12 mouse cellular contexts compared by ENCODE assay signal in the genomic region with DNA sequence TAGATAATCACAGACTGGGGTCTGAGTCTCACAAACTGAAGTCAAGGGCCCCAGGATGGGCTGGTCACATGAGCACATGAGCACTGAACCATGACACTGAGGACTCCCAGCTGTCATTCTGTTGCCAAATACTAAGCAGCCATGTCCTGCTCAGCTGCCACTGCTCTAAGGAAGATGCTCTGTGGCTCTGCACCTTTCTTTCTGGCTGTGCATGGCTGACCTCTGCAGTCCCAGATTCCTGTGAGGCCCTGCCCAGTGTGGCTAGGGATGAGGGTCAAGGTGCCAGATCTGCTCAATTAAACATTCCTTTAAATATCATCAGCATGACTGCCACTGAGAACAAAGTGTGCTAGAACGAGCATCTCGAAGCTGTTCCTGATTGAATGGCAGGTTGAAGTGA.
DNase-seq lines count a peak whose midpoint lies in the region; ATAC-seq lines count a peak whose summit lies in the region.
"Had no signal": no experiment of that assay in that cellular context is flagged by ENCODE, and none has a peak within 500 bp of the region (broad histone marks: within the 10 kb centered on the region; RNA-seq: fewer than 3 reads in every experiment).

No protein-coding gene starts in this region.

- no peak for DNase-seq in forebrain, embryonic 10.5 days (ENCODE audit: extremely low spot score, low spot score)
- DNase-seq in neural tube, embryonic 11.5 days (ENCODE audit: low spot score), result peak; percentile 12
- DNase-seq in neural tube, embryonic 10.5 days (ENCODE audit: extremely low spot score, low spot score), result no peak
- DNase-seq in midbrain, embryonic 11.5 days (ENCODE audit: low spot score, missing footprints), result no peak
- no peak for DNase-seq in heart, adult 18-20 months
- no peak for DNase-seq in testis, postnatal 10 days (ENCODE audit: low spot score)
- DNase-seq in spleen, postnatal 10 days (ENCODE audit: low spot score in 2 of 2), result no peak
- DNase-seq: adrenal gland, postnatal 10 days had no signal

- no peaks in the 10 kb centered on the region for H3K27me3 ChIP-seq in forebrain, embryonic 12.5 days
- no peaks in the 10 kb centered on the region for H3K27me3 ChIP-seq in forebrain, embryonic 10.5 days (ENCODE audit: poor library complexity, severe bottlenecking)
- no peaks in the 10 kb centered on the region for H3K27me3 ChIP-seq in neural tube, embryonic 11.5 days (ENCODE audit: control insufficient read depth, insufficient read depth, low read length)
- no peaks in the 10 kb centered on the region for H3K27me3 ChIP-seq in midbrain, embryonic 11.5 days (ENCODE audit: control insufficient read depth, insufficient read depth, low read length)
- H3K27me3 ChIP-seq: embryonic facial prominence, embryonic 12.5 days; liver, embryonic 15.5 days had no signal

- peaks cover 19% of the 10 kb centered on the region; the same call in 1 of the 2 replicates for H3K4me1 ChIP-seq in forebrain, embryonic 12.5 days
- peaks cover 16% of the 10 kb centered on the region; the same call in 1 of the 2 replicates for H3K4me1 ChIP-seq in forebrain, embryonic 10.5 days
- no peaks in the 10 kb centered on the region for H3K4me1 ChIP-seq in neural tube, embryonic 11.5 days (ENCODE audit: control insufficient read depth, insufficient read depth, low read length)
- no peaks in the 10 kb centered on the region for H3K4me1 ChIP-seq in midbrain, embryonic 11.5 days (ENCODE audit: control insufficient read depth, insufficient read depth, low read length)
- H3K4me1 ChIP-seq: embryonic facial prominence, embryonic 12.5 days; liver, embryonic 15.5 days had no signal

- no peak overlapping the region for H3K9ac ChIP-seq in forebrain, embryonic 12.5 days
- no peak overlapping the region for H3K9ac ChIP-seq in neural tube, embryonic 11.5 days (ENCODE audit: low read length)
- H3K9ac ChIP-seq in midbrain, embryonic 11.5 days (ENCODE audit: low read length), result no peak overlapping the region
- H3K9ac ChIP-seq: embryonic facial prominence, embryonic 12.5 days; liver, embryonic 15.5 days had no signal

- no peaks in the 10 kb centered on the region for H3K9me3 ChIP-seq in forebrain, embryonic 12.5 days
- no peaks in the 10 kb centered on the region for H3K9me3 ChIP-seq in forebrain, embryonic 10.5 days
- no peaks in the 10 kb centered on the region for H3K9me3 ChIP-seq in neural tube, embryonic 11.5 days (ENCODE audit: control insufficient read depth, low read length)
- no peaks in the 10 kb centered on the region for H3K9me3 ChIP-seq in midbrain, embryonic 11.5 days (ENCODE audit: control insufficient read depth, low read length)
- H3K9me3 ChIP-seq: embryonic facial prominence, embryonic 12.5 days; liver, embryonic 15.5 days had no signal

- peak; percentile 42; the same call in 1 of the 2 replicates for ATAC-seq in forebrain, embryonic 12.5 days (ENCODE audit: low FRiP score)
- no peak for ATAC-seq in neural tube, embryonic 11.5 days (ENCODE audit: insufficient read depth, low FRiP score, low TSS enrichment)
- ATAC-seq in midbrain, embryonic 11.5 days (ENCODE audit: low FRiP score), result peak; percentile 38

- no peak overlapping the region for H3K4me2 ChIP-seq in forebrain, embryonic 12.5 days
- no peak overlapping the region for H3K4me2 ChIP-seq in neural tube, embryonic 11.5 days (ENCODE audit: low read depth)
- H3K4me2 ChIP-seq in midbrain, embryonic 11.5 days, result no peak overlapping the region
- H3K4me2 ChIP-seq: embryonic facial prominence, embryonic 12.5 days; liver, embryonic 15.5 days had no signal

- H3K27ac ChIP-seq in forebrain, embryonic 12.5 days, result no peak overlapping the region
- no peak overlapping the region for H3K27ac ChIP-seq in forebrain, embryonic 10.5 days
- H3K27ac ChIP-seq in neural tube, embryonic 11.5 days (ENCODE audit: low read depth, low read length), result no peak overlapping the region
- no peak overlapping the region for H3K27ac ChIP-seq in midbrain, embryonic 11.5 days (ENCODE audit: low read depth, low read length)
- H3K27ac ChIP-seq: embryonic facial prominence, embryonic 12.5 days; liver, embryonic 15.5 days; stomach, postnatal 0 days had no signal

- no peaks in the 10 kb centered on the region for H3K36me3 ChIP-seq in forebrain, embryonic 12.5 days (replicated peaks)
- no peaks in the 10 kb centered on the region for H3K36me3 ChIP-seq in forebrain, embryonic 10.5 days (replicated peaks)
- H3K36me3 ChIP-seq in neural tube, embryonic 11.5 days (ENCODE audit: control insufficient read depth, insufficient read depth, low read length), result no peaks in the 10 kb centered on the region
- no peaks in the 10 kb centered on the region for H3K36me3 ChIP-seq in midbrain, embryonic 11.5 days (ENCODE audit: control insufficient read depth, insufficient read depth, low read length)
- H3K36me3 ChIP-seq: embryonic facial prominence, embryonic 12.5 days; liver, embryonic 15.5 days had no signal

- WGBS in forebrain, embryonic 12.5 days, result 43% methylated on average over 2 of the region's 2 CpGs
- WGBS in forebrain, embryonic 10.5 days, result 68% methylated on average over 2 of the region's 2 CpGs
- 79% methylated on average over 2 of the region's 2 CpGs for WGBS in neural tube, embryonic 11.5 days
- 78% methylated on average over 2 of the region's 2 CpGs for WGBS in midbrain, embryonic 11.5 days

- H3K4me3 ChIP-seq in forebrain, embryonic 12.5 days (replicated peaks), result no peak overlapping the region
- H3K4me3 ChIP-seq in forebrain, embryonic 10.5 days, result no peak overlapping the region
- H3K4me3 ChIP-seq in neural tube, embryonic 11.5 days (ENCODE audit: low read depth, low read length), result no peak overlapping the region
- H3K4me3 ChIP-seq in midbrain, embryonic 11.5 days (ENCODE audit: low read depth, low read length), result no peak overlapping the region
- H3K4me3 ChIP-seq: embryonic facial prominence, embryonic 12.5 days; liver, embryonic 15.5 days had no signal
